In the genomic region with DNA sequence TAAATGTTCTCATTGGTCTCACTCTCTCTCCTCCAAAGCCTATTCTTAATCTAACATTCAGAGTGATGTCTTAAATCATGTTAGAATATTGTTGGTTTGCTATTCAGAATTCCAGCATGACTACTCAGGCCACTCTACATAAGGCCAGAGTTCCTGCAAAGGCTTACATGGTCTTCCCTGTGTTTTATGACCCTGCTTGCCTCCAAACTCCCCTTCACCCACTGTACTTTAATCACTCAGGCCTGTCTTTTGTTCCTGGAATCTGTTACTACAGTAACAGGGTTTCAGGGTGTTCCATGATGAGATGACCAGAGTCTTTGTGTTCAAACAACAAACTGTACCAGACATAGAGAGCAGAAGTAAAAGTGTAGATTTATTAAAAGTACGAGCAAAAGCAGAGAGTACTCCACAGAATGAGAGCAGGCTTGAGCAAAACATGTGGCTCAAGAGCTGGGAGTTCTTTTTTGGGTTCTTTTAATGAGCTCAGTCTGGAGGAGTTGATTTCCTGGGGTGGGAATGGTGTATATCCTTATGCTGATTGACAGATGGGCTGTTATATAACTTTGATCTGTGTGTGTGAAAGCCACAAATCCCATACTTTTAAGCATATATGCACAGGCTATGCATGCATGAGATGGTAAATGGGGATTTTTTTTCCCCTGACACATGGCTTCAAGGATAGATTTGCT, we compare ENCODE assay signal across 28 mouse cellular contexts. TPM values are rescaled to one million over a fixed set of nuclear protein-coding genes. Genes with fewer than 3 reads are reported as not detected.
A peak's percentile ranks its signal among the peaks of the same experiment; 100 is the strongest.
DNase-seq lines count a peak whose midpoint lies in the region; ATAC-seq and TF ChIP-seq lines count a peak whose summit lies in the region.
"Had no signal": no experiment of that assay in that cellular context is flagged by ENCODE, and none has a peak within 500 bp of the region (broad histone marks: within the 10 kb centered on the region; RNA-seq: fewer than 3 reads in every experiment).

No protein-coding gene starts in this region.

- H3K4me3 ChIP-seq in forebrain, postnatal 0 days (ENCODE audit: low read depth, low read length) = no peak overlapping the region
- H3K4me3 ChIP-seq in forebrain, embryonic 13.5 days = no peak overlapping the region
- H3K4me3 ChIP-seq in kidney, postnatal 0 days (replicated peaks; ENCODE audit: low read depth, low read length) = no peak overlapping the region
- no peak overlapping the region for H3K4me3 ChIP-seq in lung, embryonic 16.5 days (ENCODE audit: low read length)
- H3K4me3 ChIP-seq in limb, embryonic 15.5 days = no peak overlapping the region
- H3K4me3 ChIP-seq: embryonic facial prominence, embryonic 10.5 days; embryonic facial prominence, embryonic 15.5 days; forebrain, embryonic 12.5 days; intestine, embryonic 15.5 days; left cerebral cortex, adult 2 months; liver, embryonic 15.5 days; midbrain, embryonic 12.5 days; myocyte; neural tube, embryonic 12.5 days had no signal

- no peaks in the 10 kb centered on the region for H3K27me3 ChIP-seq in forebrain, postnatal 0 days (ENCODE audit: insufficient read depth, low read length)
- H3K27me3 ChIP-seq in forebrain, embryonic 13.5 days = no peaks in the 10 kb centered on the region
- no peaks in the 10 kb centered on the region for H3K27me3 ChIP-seq in kidney, postnatal 0 days (ENCODE audit: insufficient read depth, low read length)
- no peaks in the 10 kb centered on the region for H3K27me3 ChIP-seq in lung, embryonic 16.5 days (ENCODE audit: control insufficient read depth, insufficient read depth, low read depth, low read length)
- no peaks in the 10 kb centered on the region for H3K27me3 ChIP-seq in limb, embryonic 15.5 days
- H3K27me3 ChIP-seq: CH12.LX; embryonic facial prominence, embryonic 15.5 days; forebrain, embryonic 12.5 days; intestine, embryonic 15.5 days; liver, embryonic 15.5 days; midbrain, embryonic 12.5 days; neural tube, embryonic 12.5 days had no signal

- no peak overlapping the region for H3K9ac ChIP-seq in forebrain, postnatal 0 days
- no peak overlapping the region for H3K9ac ChIP-seq in forebrain, embryonic 13.5 days
- H3K9ac ChIP-seq in kidney, postnatal 0 days (ENCODE audit: low read depth, low read length) = no peak overlapping the region
- no peak overlapping the region for H3K9ac ChIP-seq in lung, embryonic 16.5 days (ENCODE audit: low read length)
- no peak overlapping the region for H3K9ac ChIP-seq in limb, embryonic 15.5 days
- H3K9ac ChIP-seq: embryonic facial prominence, embryonic 15.5 days; forebrain, embryonic 12.5 days; intestine, embryonic 15.5 days; liver, embryonic 15.5 days; midbrain, embryonic 12.5 days; neural tube, embryonic 12.5 days had no signal

- H3K4me1 ChIP-seq in forebrain, postnatal 0 days (ENCODE audit: insufficient read depth) = no peaks in the 10 kb centered on the region
- no peaks in the 10 kb centered on the region for H3K4me1 ChIP-seq in forebrain, embryonic 13.5 days
- H3K4me1 ChIP-seq in kidney, postnatal 0 days (replicated peaks; ENCODE audit: insufficient read depth, low read length) = no peaks in the 10 kb centered on the region
- no peaks in the 10 kb centered on the region for H3K4me1 ChIP-seq in lung, embryonic 16.5 days (replicated peaks; ENCODE audit: control insufficient read depth, insufficient read depth, low read length)
- no peaks in the 10 kb centered on the region for H3K4me1 ChIP-seq in limb, embryonic 15.5 days
- H3K4me1 ChIP-seq: embryonic facial prominence, embryonic 10.5 days; embryonic facial prominence, embryonic 15.5 days; forebrain, embryonic 12.5 days; intestine, embryonic 15.5 days; liver, embryonic 15.5 days; midbrain, embryonic 12.5 days; neural tube, embryonic 12.5 days had no signal

- no peak for TF ChIP-seq CTCF in forebrain, postnatal 0 days (IDR thresholded peaks at IDR 0.05; ENCODE audit: low read depth)
- TF ChIP-seq CTCF in kidney, postnatal 0 days (IDR thresholded peaks at IDR 0.05; ENCODE audit: low read depth) = no peak

- no peak overlapping the region for H3K4me2 ChIP-seq in forebrain, postnatal 0 days (ENCODE audit: low read depth)
- H3K4me2 ChIP-seq in forebrain, embryonic 13.5 days = no peak overlapping the region
- H3K4me2 ChIP-seq in kidney, postnatal 0 days (ENCODE audit: low read length) = no peak overlapping the region
- no peak overlapping the region for H3K4me2 ChIP-seq in lung, embryonic 16.5 days (ENCODE audit: low read depth, low read length)
- H3K4me2 ChIP-seq in limb, embryonic 15.5 days = no peak overlapping the region
- H3K4me2 ChIP-seq: embryonic facial prominence, embryonic 15.5 days; forebrain, embryonic 12.5 days; intestine, embryonic 15.5 days; liver, embryonic 15.5 days; midbrain, embryonic 12.5 days; neural tube, embryonic 12.5 days had no signal

- no peaks in the 10 kb centered on the region for H3K9me3 ChIP-seq in forebrain, postnatal 0 days (ENCODE audit: low read length)
- no peaks in the 10 kb centered on the region for H3K9me3 ChIP-seq in forebrain, embryonic 13.5 days (replicated peaks)
- no peaks in the 10 kb centered on the region for H3K9me3 ChIP-seq in kidney, postnatal 0 days (replicated peaks; ENCODE audit: low read length)
- H3K9me3 ChIP-seq in lung, embryonic 16.5 days (ENCODE audit: control insufficient read depth, low read length) = no peaks in the 10 kb centered on the region
- H3K9me3 ChIP-seq in limb, embryonic 15.5 days = no peaks in the 10 kb centered on the region
- H3K9me3 ChIP-seq: embryonic facial prominence, embryonic 10.5 days; embryonic facial prominence, embryonic 15.5 days; forebrain, embryonic 12.5 days; intestine, embryonic 15.5 days; liver, embryonic 15.5 days; midbrain, embryonic 12.5 days; neural tube, embryonic 12.5 days had no signal

- no peak overlapping the region for H3K27ac ChIP-seq in forebrain, postnatal 0 days (ENCODE audit: low read depth, low read length)
- no peak overlapping the region for H3K27ac ChIP-seq in forebrain, embryonic 13.5 days
- H3K27ac ChIP-seq in kidney, postnatal 0 days = no peak overlapping the region
- H3K27ac ChIP-seq in lung, embryonic 16.5 days (ENCODE audit: low read length) = 0 out of 2 replicates have a peak overlapping the region, but pooled peaks have one; percentile 18
- no peak overlapping the region for H3K27ac ChIP-seq in limb, embryonic 15.5 days
- H3K27ac ChIP-seq: embryonic facial prominence, embryonic 10.5 days; embryonic facial prominence, embryonic 15.5 days; forebrain, embryonic 12.5 days; intestine, embryonic 15.5 days; left cerebral cortex, adult 2 months; liver, embryonic 15.5 days; midbrain, embryonic 12.5 days; neural tube, embryonic 12.5 days had no signal

- no peak for DNase-seq in forebrain, postnatal 0 days
- DNase-seq in kidney, postnatal 0 days (ENCODE audit: low spot score) = peak; percentile 69
- no peak for DNase-seq in kidney, postnatal 4 days
- DNase-seq in lung, postnatal 10 days = no peak
- DNase-seq in heart, adult 8-10 months (ENCODE audit: low spot score) = no peak
- DNase-seq: adrenal gland, adult 2 months; adrenal gland, postnatal 36 days; cerebellum, adult 8-10 months; cerebellum, postnatal 25 days; heart, postnatal 14 days; kidney, adult 2 months; left cerebral cortex, postnatal 4 days had no signal

- no peaks in the 10 kb centered on the region for H3K36me3 ChIP-seq in forebrain, postnatal 0 days (ENCODE audit: insufficient read depth)
- H3K36me3 ChIP-seq in forebrain, embryonic 13.5 days (ENCODE audit: poor library complexity, severe bottlenecking) = no peaks in the 10 kb centered on the region
- no peaks in the 10 kb centered on the region for H3K36me3 ChIP-seq in kidney, postnatal 0 days (ENCODE audit: insufficient read depth, low read length)
- H3K36me3 ChIP-seq in lung, embryonic 16.5 days (ENCODE audit: control insufficient read depth, insufficient read depth, low read length) = no peaks in the 10 kb centered on the region
- no peaks in the 10 kb centered on the region for H3K36me3 ChIP-seq in limb, embryonic 15.5 days
- H3K36me3 ChIP-seq: embryonic facial prominence, embryonic 10.5 days; embryonic facial prominence, embryonic 15.5 days; forebrain, embryonic 12.5 days; intestine, embryonic 15.5 days; liver, embryonic 15.5 days; midbrain, embryonic 12.5 days; neural tube, embryonic 12.5 days had no signal

- 67% methylated on average over 1 of the region's 1 CpGs for WGBS in forebrain, postnatal 0 days
- WGBS in forebrain, embryonic 13.5 days = 64% methylated on average over 1 of the region's 1 CpGs
- 44% methylated on average over 1 of the region's 1 CpGs for WGBS in kidney, postnatal 0 days
- 56% methylated on average over 1 of the region's 1 CpGs for WGBS in lung, embryonic 16.5 days
- WGBS in limb, embryonic 15.5 days = 43% methylated on average over 1 of the region's 1 CpGs

- peak; percentile 72 for ATAC-seq in forebrain, postnatal 0 days
- no peak for ATAC-seq in forebrain, embryonic 13.5 days
- no peak for ATAC-seq in kidney, postnatal 0 days (replicated peaks; ENCODE audit: low FRiP score, low read depth)
- no peak; the same call in 1 of the 2 replicates for ATAC-seq in lung, embryonic 16.5 days (ENCODE audit: low read depth)
- ATAC-seq in limb, embryonic 15.5 days (ENCODE audit: insufficient number of reproducible peaks, low FRiP score, low TSS enrichment, low read depth) = 0 out of 2 replicates have a peak, but pooled peaks have one; percentile 40
- ATAC-seq: activated CD4-positive, CD25-positive, alpha-beta regulatory T cell, adult 4 months; hindbrain, embryonic 16.5 days; intestine, embryonic 15.5 days; lung, postnatal 0 days had no signal

RNA-seq across cellular contexts. Expression of gene Tiparp, which starts 39.5 kb away (rescaled TPM):
- total RNA-seq in forebrain, postnatal 0 days (2014; rRNA removed) = 23.3 and 26.8 TPM in 2 replicates
- polyA plus RNA-seq in forebrain, postnatal 0 days (2015; fragmentation: Nextera tagmentation; extraction: Ambion mirVana) = 19.5 and 19.9 TPM in 2 replicates
- polyA plus RNA-seq in forebrain, embryonic 13.5 days (2015; fragmentation: Nextera tagmentation; extraction: Ambion mirVana) = 28.1 and 29.1 TPM in 2 replicates
- polyA plus RNA-seq in kidney, postnatal 0 days (2015; fragmentation: Nextera tagmentation; extraction: Ambion mirVana) = 17.5 and 21.3 TPM in 2 replicates
- 42.2 and 42.3 TPM in 2 replicates for polyA plus RNA-seq in lung, embryonic 16.5 days (2015; fragmentation: Nextera tagmentation; extraction: Ambion mirVana)
- polyA plus RNA-seq in limb, embryonic 15.5 days (2015; fragmentation: Nextera tagmentation; extraction: Ambion mirVana) = 36.8 and 39.0 TPM in 2 replicates
- total RNA-seq in heart, adult 8-10 months (2022) = 10 to 100 TPM in 1 of 4 experiments, 1 to 10 TPM in 3; 8.0 to 11.8 (median 9.0) TPM

Comparison
In these comparisons a context has a peak if more than half of its experiments do, and no peak if none do; other contexts are left out.
1. ATAC-seq: peak in forebrain, postnatal 0 days (single experiment) and limb, embryonic 15.5 days (single experiment); none in forebrain, embryonic 13.5 days (single experiment), kidney, postnatal 0 days (single experiment) and lung, embryonic 16.5 days (single experiment).